Mouse (Mus musculus): ENCODE results near the gene Pskh1. TPM values are rescaled to one million over a fixed set of nuclear protein-coding genes. Genes with fewer than 3 reads are reported as not detected.
A peak's percentile ranks its signal among the peaks of the same experiment; 100 is the strongest.

Pskh1 gene
- polyA plus RNA-seq, 1 experiment from 2014 or later = 44.8 TPM

GRCm38 (mm10) chr8:105859314-105859713, 40.9 kb upstream of the Pskh1 start:
- Histone ChIP-seq H3K4me1 (peaks cover 53% of the 10 kb centered on the region), H3K27me3 (no peaks in the 10 kb centered on the region), H3K27ac (peak overlapping the region; percentile 92), H3K9ac (no peak overlapping the region; the same call in 1 of the 2 replicates), H3K4me2 (replicated peaks) (peak overlapping the region; percentile 89; the same call in 1 of the 2 replicates), H3K4me3 (no peak overlapping the region), H3K9me3 (no peaks in the 10 kb centered on the region), H3K36me3 (peaks cover 17% of the 10 kb centered on the region; the same call in 1 of the 2 replicates)
- ATAC-seq (ENCODE audit: insufficient number of reproducible peaks, insufficient read depth, low FRiP score, low TSS enrichment) = no peak
- 81% methylated on average over 5 of the region's 5 CpGs for WGBS

GRCm38 (mm10) chr8:105860143-105860981, 39.9 kb upstream of the Pskh1 start, which contains the start of gene Nutf2:
Nutf2 (plus strand) TSS chr8:105860580.
- no peaks in the 10 kb centered on the region for H3K27me3 ChIP-seq
- H3K4me1 ChIP-seq = peaks cover 53% of the 10 kb centered on the region
- peak; percentile 99 for ATAC-seq (ENCODE audit: insufficient number of reproducible peaks, insufficient read depth, low FRiP score, low TSS enrichment)
- under 1% methylated on average over 59 of the region's 59 CpGs for WGBS
- no peaks in the 10 kb centered on the region for H3K9me3 ChIP-seq
- H3K4me3 ChIP-seq = peak within 1 kb of the TSS; percentile 100
- H3K9ac ChIP-seq = peak within 1 kb of the TSS; percentile 95
- H3K36me3 ChIP-seq = peaks cover 22% of the 10 kb centered on the region; the same call in 1 of the 2 replicates
- peak within 1 kb of the TSS; percentile 92 for H3K27ac ChIP-seq
- peak within 1 kb of the TSS; percentile 89 for H3K4me2 ChIP-seq (replicated peaks)

GRCm38 (mm10) chr8:105861951-105862350, 38.3 kb upstream of the Pskh1 start:
- no peak for ATAC-seq (ENCODE audit: insufficient number of reproducible peaks, insufficient read depth, low FRiP score, low TSS enrichment)
- no peak overlapping the region for H3K27ac ChIP-seq
- WGBS = 0% methylated on average over 1 of the region's 1 CpGs
- H3K9ac ChIP-seq = peak overlapping the region; percentile 95
- H3K9me3 ChIP-seq = no peaks in the 10 kb centered on the region
- H3K4me3 ChIP-seq = peak overlapping the region; percentile 100
- H3K4me1 ChIP-seq = peaks cover 40% of the 10 kb centered on the region
- H3K36me3 ChIP-seq = peaks cover 30% of the 10 kb centered on the region
- no peaks in the 10 kb centered on the region for H3K27me3 ChIP-seq
- peak overlapping the region; percentile 89 for H3K4me2 ChIP-seq (replicated peaks)

DNA sequence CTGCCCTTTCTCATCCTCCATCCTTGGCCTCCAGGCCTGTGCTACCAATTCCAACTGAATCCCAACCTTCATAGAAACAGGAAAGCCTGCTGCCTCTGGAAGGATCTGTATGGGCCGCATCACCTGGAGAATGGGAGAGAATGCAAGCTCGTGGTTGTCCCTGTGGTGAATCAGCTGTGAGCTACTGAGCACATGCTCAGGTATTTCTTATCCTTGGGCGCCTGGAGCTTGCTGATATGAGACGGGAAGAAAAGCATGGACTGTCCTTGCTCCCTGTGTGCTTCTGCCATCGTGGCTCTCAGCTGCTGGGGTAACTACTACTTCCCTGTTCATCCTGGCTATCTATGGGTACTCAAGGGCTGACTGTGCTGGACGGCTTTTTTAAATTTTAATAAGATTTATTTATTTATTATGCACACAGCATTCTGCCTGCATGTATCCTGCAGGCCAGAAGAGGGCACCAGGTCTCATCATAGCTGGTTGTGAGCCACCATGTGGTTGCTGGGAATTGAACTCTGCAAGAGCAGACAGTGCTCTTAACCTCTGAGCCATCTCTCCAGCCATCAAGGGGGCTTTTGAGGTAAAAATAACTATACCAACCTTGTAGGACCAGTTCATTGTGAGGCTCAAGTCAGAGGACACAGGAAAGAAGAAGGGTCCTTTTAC, 33.7 kb upstream of the Pskh1 start:
- no peak for ATAC-seq (ENCODE audit: insufficient number of reproducible peaks, insufficient read depth, low FRiP score, low TSS enrichment)
- Histone ChIP-seq H3K4me1 (peaks cover 11% of the 10 kb centered on the region), H3K27me3 (no peaks in the 10 kb centered on the region), H3K36me3 (peaks cover 62% of the 10 kb centered on the region), H3K4me2 (replicated peaks) (no peak overlapping the region), H3K9me3 (no peaks in the 10 kb centered on the region), H3K27ac (no peak overlapping the region), H3K9ac (no peak overlapping the region), H3K4me3 (no peak overlapping the region)
- 86% methylated on average over 6 of the region's 6 CpGs for WGBS

DNA sequence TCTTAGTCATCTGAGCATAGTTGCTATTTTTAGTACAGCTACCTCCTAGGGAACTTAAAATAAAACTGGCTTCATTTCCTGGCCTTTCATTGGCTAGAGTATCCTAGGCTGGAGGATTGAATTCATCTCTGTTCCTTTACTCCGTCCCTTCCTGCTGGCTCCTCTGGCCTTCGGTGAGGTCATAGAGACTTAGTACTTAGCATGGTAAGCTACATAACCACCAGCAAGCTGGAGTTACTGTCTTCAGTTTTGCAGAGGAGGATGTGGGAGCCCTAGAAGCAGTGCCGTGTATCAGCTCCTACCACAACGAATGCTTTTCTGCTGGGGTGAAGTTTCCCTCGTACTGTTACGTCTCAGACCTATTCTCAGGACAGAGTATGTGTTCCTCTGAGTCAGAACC, 25.9 kb upstream of the Pskh1 start:
- 92% methylated on average over 6 of the region's 6 CpGs for WGBS
- H3K9ac ChIP-seq = no peak overlapping the region
- no peak overlapping the region for H3K4me3 ChIP-seq
- no peak overlapping the region for H3K27ac ChIP-seq
- no peaks in the 10 kb centered on the region for H3K9me3 ChIP-seq
- no peak for ATAC-seq (ENCODE audit: insufficient number of reproducible peaks, insufficient read depth, low FRiP score, low TSS enrichment)
- H3K4me1 ChIP-seq = no peaks in the 10 kb centered on the region
- H3K4me2 ChIP-seq (replicated peaks) = no peak overlapping the region
- H3K27me3 ChIP-seq = no peaks in the 10 kb centered on the region
- H3K36me3 ChIP-seq = peaks cover 86% of the 10 kb centered on the region

DNA sequence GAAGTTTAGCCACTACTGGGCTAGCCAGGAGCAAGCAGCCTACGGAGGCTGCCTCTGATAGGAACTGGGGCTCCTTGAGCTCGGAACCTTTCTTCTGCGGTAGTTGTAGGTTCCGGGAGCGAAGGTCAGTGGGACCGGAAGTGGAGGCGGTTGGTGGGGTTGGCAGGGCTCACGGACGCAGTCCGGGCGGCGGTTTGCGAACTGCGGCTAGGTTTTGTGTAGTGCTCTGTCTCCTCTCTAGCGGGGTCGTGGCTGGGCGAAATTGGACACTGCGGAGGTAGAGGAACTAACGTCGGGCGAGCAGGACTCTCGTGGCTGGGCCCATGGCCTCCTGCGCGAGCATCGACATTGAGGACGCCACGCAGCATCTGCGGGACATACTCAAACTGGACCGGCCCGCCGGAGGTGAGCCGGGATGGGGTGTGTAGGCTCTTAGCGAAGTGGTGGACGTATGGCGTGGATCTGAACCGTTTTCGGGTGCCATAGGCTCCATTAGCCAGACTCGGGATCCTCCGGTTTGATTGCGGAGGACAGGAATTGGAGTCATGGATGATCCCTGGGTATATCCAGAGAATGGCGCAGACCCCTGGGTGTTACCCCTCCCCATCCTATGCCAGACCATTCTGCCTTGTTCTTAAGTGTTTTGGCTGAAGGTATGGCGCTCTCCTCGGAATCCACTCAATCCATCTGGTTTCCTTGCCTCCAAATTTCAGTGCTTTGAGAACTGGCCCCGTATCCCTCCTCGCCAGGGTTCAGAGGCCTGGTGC, 19.3 kb upstream of the Pskh1 start, which contains the start of gene Edc4:
Edc4 (plus strand) TSS at position 128 of the 767 bp plus-strand sequence.
- Histone ChIP-seq H3K9ac (peak within 1 kb of the TSS; percentile 81), H3K36me3 (peaks cover 54% of the 10 kb centered on the region), H3K4me1 (peaks cover 17% of the 10 kb centered on the region), H3K27me3 (no peaks in the 10 kb centered on the region), H3K4me2 (replicated peaks) (peak within 1 kb of the TSS; percentile 74), H3K9me3 (no peaks in the 10 kb centered on the region), H3K4me3 (peak within 1 kb of the TSS; percentile 75), H3K27ac (peak within 1 kb of the TSS; percentile 63; the same call in 1 of the 2 replicates)
- 1% methylated on average over 45 of the region's 45 CpGs for WGBS
- peak; percentile 55 for ATAC-seq (ENCODE audit: insufficient number of reproducible peaks, insufficient read depth, low FRiP score, low TSS enrichment)

- Histone ChIP-seq H3K4me2 (replicated peaks) (no peak overlapping the region), H3K4me3 (no peak overlapping the region), H3K36me3 (peaks cover 83% of the 10 kb centered on the region), H3K27me3 (no peaks in the 10 kb centered on the region), H3K27ac (no peak overlapping the region), H3K9me3 (no peaks in the 10 kb centered on the region), H3K9ac (no peak overlapping the region), H3K4me1 (peaks cover 6% of the 10 kb centered on the region; the same call in 1 of the 2 replicates)
- WGBS = 95% methylated on average over 12 of the region's 12 CpGs
- ATAC-seq (ENCODE audit: insufficient number of reproducible peaks, insufficient read depth, low FRiP score, low TSS enrichment) = no peak
Measured at GRCm38 (mm10) chr8:105889756-105890465, 10.3 kb upstream of the Pskh1 start.

GRCm38 (mm10) chr8:105890870-105891269, 9.4 kb upstream of the Pskh1 start:
- Histone ChIP-seq H3K36me3 (peaks cover 74% of the 10 kb centered on the region), H3K9ac (no peak overlapping the region)

DNA sequence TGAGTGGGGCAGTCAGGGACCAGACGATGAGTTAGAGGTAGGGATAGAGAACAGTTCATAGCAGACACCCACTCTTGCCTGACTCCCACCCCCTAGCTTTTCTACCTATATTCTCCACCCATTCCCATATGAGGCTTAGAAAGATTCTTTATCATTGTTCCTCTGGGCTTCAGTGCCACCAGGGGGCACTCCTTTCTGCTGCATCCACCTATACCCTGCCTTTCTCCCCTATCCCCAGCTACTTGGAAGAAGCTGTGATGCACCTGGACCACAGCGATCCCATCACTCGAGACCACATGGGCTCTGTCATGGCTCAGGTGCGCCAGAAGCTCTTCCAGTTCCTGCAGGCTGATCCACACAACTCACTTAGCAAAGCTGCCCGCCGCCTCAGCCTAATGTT, 7.8 kb upstream of the Pskh1 start:
- Histone ChIP-seq H3K4me2 (replicated peaks) (no peak overlapping the region), H3K9me3 (no peaks in the 10 kb centered on the region), H3K27me3 (no peaks in the 10 kb centered on the region), H3K36me3 (peaks cover 58% of the 10 kb centered on the region), H3K4me3 (no peak overlapping the region), H3K4me1 (peaks cover 6% of the 10 kb centered on the region; the same call in 1 of the 2 replicates), H3K27ac (no peak overlapping the region), H3K9ac (no peak overlapping the region)
- ATAC-seq (ENCODE audit: insufficient number of reproducible peaks, insufficient read depth, low FRiP score, low TSS enrichment) = no peak
- WGBS = 92% methylated on average over 6 of the region's 6 CpGs

More at GRCm38 (mm10) chr8:105890870-105891269, 9.4 kb upstream of the Pskh1 start:
- H3K4me1 ChIP-seq = peaks cover 6% of the 10 kb centered on the region; the same call in 1 of the 2 replicates
- no peaks in the 10 kb centered on the region for H3K27me3 ChIP-seq
- no peak for ATAC-seq (ENCODE audit: insufficient number of reproducible peaks, insufficient read depth, low FRiP score, low TSS enrichment)
- 89% methylated on average over 6 of the region's 6 CpGs for WGBS
- no peak overlapping the region for H3K4me3 ChIP-seq
- no peak overlapping the region for H3K27ac ChIP-seq
- no peak overlapping the region for H3K4me2 ChIP-seq (replicated peaks)
- no peaks in the 10 kb centered on the region for H3K9me3 ChIP-seq

DNA sequence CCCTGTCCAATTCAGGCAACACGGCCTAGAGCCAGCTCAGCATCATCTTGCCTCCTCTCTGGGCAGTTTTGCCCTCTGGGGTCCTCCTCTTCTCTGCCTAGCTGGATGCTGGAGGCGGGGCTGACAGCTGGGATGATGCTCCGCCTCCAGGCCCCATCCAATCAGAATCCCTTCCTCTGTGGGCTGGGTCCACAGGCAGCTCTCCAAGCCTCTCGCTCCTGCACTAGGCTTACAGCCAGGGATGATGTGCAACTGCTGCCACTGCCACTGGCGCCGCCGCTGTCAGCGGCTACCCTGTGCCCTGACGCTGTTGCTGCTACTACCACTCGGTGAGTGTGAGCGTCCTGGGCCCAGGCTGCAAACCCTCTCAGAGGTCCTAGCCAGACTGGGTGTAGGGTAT, 6.9 kb upstream of the Pskh1 start, which contains the start of gene Nrn1l:
Nrn1l (plus strand) TSS at position 229 of the 400 bp plus-strand sequence.
- peak within 1 kb of the TSS; percentile 27; the same call in 1 of the 2 replicates for H3K4me2 ChIP-seq (replicated peaks)

More for the DNA sequence above, 6.9 kb upstream of the Pskh1 start, which contains the start of gene Nrn1l:
- peaks cover 6% of the 10 kb centered on the region; the same call in 1 of the 2 replicates for H3K4me1 ChIP-seq
- H3K4me3 ChIP-seq = no peak within 1 kb of the TSS
- H3K9ac ChIP-seq = no peak within 1 kb of the TSS
- peaks cover 49% of the 10 kb centered on the region for H3K36me3 ChIP-seq
- no peaks in the 10 kb centered on the region for H3K9me3 ChIP-seq
- H3K27me3 ChIP-seq = no peaks in the 10 kb centered on the region
- no peak within 1 kb of the TSS for H3K27ac ChIP-seq
- 2% methylated on average over 11 of the region's 11 CpGs for WGBS
- ATAC-seq (ENCODE audit: insufficient number of reproducible peaks, insufficient read depth, low FRiP score, low TSS enrichment) = peak; percentile 82

All from embryonic facial prominence, embryonic 12.5 days (tissue).